Mouse (Mus musculus): Measurements from ENCODE around the gene Serpinb9e.
A peak's percentile ranks its signal among the peaks of the same experiment; 100 is the strongest.
"Not testable (repeated sequence)": the region's sequence is repeated elsewhere in the genome, so short reads cannot be mapped to it uniquely, and the experiment has no call there.

Gene Serpinb9e

GRCm38 (mm10) chr13:33249312-33249711 lies at the start of gene Serpinb9e:
Gene Serpinb9e, plus strand, starts transcription at chr13:33249612.
- DNase-seq (ENCODE audit: low read depth, low spot score), result not testable (repeated sequence)

GRCm38 (mm10) chr13:33199740-33200139 lies 49.7 kb upstream of the Serpinb9e start:
- DNase-seq (ENCODE audit: low read depth, low spot score), result peak; percentile 37

GRCm38 (mm10) chr13:33308631-33309030 lies 59.2 kb downstream of the Serpinb9e start:
- DNase-seq (ENCODE audit: low read depth, low spot score), result not testable (repeated sequence)
